Comparison of ENCODE assay signal across 8 mouse cellular contexts in genomic region chr11:114468394-114468793, GRCm38 (mm10).
DNase-seq lines count a peak whose midpoint lies in the region; ATAC-seq lines count a peak whose summit lies in the region.

No protein-coding gene starts in this region.

- 2% methylated on average over 8 of the region's 8 CpGs for WGBS in liver, embryonic 11.5 days

- H3K27ac ChIP-seq in liver, embryonic 11.5 days (ENCODE audit: low read depth, low read length): no peak overlapping the region

- no peak overlapping the region for H3K4me3 ChIP-seq in liver, embryonic 11.5 days (ENCODE audit: low read depth, low read length)

- H3K9ac ChIP-seq in liver, embryonic 11.5 days (ENCODE audit: low read depth, low read length): no peak overlapping the region

- H3K27me3 ChIP-seq in liver, embryonic 11.5 days (replicated peaks; ENCODE audit: control insufficient read depth, insufficient read depth, low read length): peaks cover 17% of the 10 kb centered on the region

- no peaks in the 10 kb centered on the region for H3K36me3 ChIP-seq in liver, embryonic 11.5 days (ENCODE audit: control insufficient read depth, insufficient read depth, low read length)

- peak; percentile 19 to 21 for DNase-seq in spleen, adult 18-20 months
- no peak for DNase-seq in spleen, adult 12 weeks (ENCODE audit: low spot score)
- DNase-seq in heart, postnatal 10 days: peak; percentile 80 to 82
- peak; percentile 94 for DNase-seq in kidney, postnatal 10 days
- no peak for DNase-seq in liver, embryonic 11.5 days (ENCODE audit: low spot score)
- DNase-seq in ovary, adult 18-20 months (ENCODE audit: low spot score): peak; percentile 68

- 0 out of 2 replicates have a peak overlapping the region, but pooled peaks have one; percentile 1 for H3K4me2 ChIP-seq in liver, embryonic 11.5 days

- no peaks in the 10 kb centered on the region for H3K4me1 ChIP-seq in liver, embryonic 11.5 days (replicated peaks; ENCODE audit: control insufficient read depth, insufficient read depth, low read length)

- no peaks in the 10 kb centered on the region for H3K9me3 ChIP-seq in liver, embryonic 11.5 days (ENCODE audit: control insufficient read depth, low read length)

- intact Hi-C loops in heart, postnatal 10 days (cut with DNase I): loop anchor here (10.0 kb wide), 1 partner anchor 274 kb away; no protein-coding TSS in a partner anchor

- ATAC-seq in frontal cortex, adult (ENCODE audit: low TSS enrichment): 0 out of 2 replicates have a peak, but pooled peaks have one; percentile 41
- no peak for ATAC-seq in liver, embryonic 11.5 days (replicated peaks; ENCODE audit: low FRiP score)
- no peak for ATAC-seq in monocyte, adult 5-6 weeks (replicated peaks; ENCODE audit: insufficient number of reproducible peaks, low FRiP score, low TSS enrichment, poor library complexity, severe bottlenecking)

Comparison
In these comparisons a context has a peak if more than half of its experiments do, and no peak if none do; other contexts are left out.
1. DNase-seq: peak in spleen, adult 18-20 months (2 of 2), heart, postnatal 10 days (2 of 2), kidney, postnatal 10 days (single experiment) and ovary, adult 18-20 months (single experiment); none in spleen, adult 12 weeks (single experiment) and liver, embryonic 11.5 days (single experiment).